Mouse (Mus musculus): ENCODE data around the gene Clec4d.

GRCm38 (mm10) chr6:123265809-123266208, 3.9 kb downstream of the Clec4d start:
- TF ChIP-seq HCFC1 (IDR thresholded peaks at IDR 0.05; ENCODE audit: borderline replicate concordance, insufficient read depth, low read length) = no peak
- no peak for TF ChIP-seq ZC3H11A (IDR thresholded peaks at IDR 0.05; ENCODE audit: borderline replicate concordance, low read depth, low read length)
